Mouse (Mus musculus) C2C12 (cell line): ENCODE data around the gene Gng7. TPM values are rescaled to one million over a fixed set of nuclear protein-coding genes. Genes with fewer than 3 reads are reported as not detected.

Source experiments
- H3K27me3 ChIP-seq: one replicate; pipeline ENCODE4 v1.6.1; 2011; ENCODE audit not compliant: control insufficient read depth, insufficient read depth, insufficient read length
- H3K36me3 ChIP-seq: one replicate; pipeline ENCODE4 v1.6.1; 2011; ENCODE audit not compliant: control insufficient read depth, insufficient read depth
- H3K4me3 ChIP-seq: one replicate; pipeline ENCODE4 v1.5.1; 2011; ENCODE audit warnings: mild to moderate bottlenecking, control low read depth; ENCODE audit not compliant: poor library complexity, insufficient read depth, severe bottlenecking
- H3K79me2 ChIP-seq: one replicate; pipeline ENCODE4 v1.6.1; 2011; ENCODE audit not compliant: control insufficient read depth, insufficient read depth
- H3K79me3 ChIP-seq: one replicate; pipeline ENCODE4 v1.6.1; 2011; ENCODE audit warnings: low read depth, control low read depth
- H3ac ChIP-seq: one replicate; pipeline ENCODE3; 2011; ENCODE audit warnings: low read depth; ENCODE audit not compliant: control insufficient read depth, insufficient read length
- CEBPB ChIP-seq: IDR thresholded peaks from one replicate; pipeline ENCODE4 v1.6.1; 2011; ENCODE audit warnings: low read depth, mild to moderate bottlenecking, control low read depth, moderate library complexity
- CTCF ChIP-seq: IDR thresholded peaks from one replicate; pipeline ENCODE4 v1.5.1; 2011; ENCODE audit not compliant: control insufficient read depth, insufficient read depth, insufficient read length
- FOSL1 ChIP-seq: IDR thresholded peaks from one replicate; pipeline ENCODE4 v1.8.0; 2011; ENCODE audit warnings: mild to moderate bottlenecking, low read length; ENCODE audit not compliant: poor library complexity, insufficient read depth, severe bottlenecking
- MAX ChIP-seq: IDR thresholded peaks from one replicate; pipeline ENCODE4 v1.6.1; 2011; ENCODE audit warnings: mild to moderate bottlenecking, control low read depth
- MYOD1 ChIP-seq: IDR thresholded peaks from one replicate; pipeline ENCODE4 v1.6.1; 2011; ENCODE audit warnings: low read depth; ENCODE audit not compliant: control insufficient read depth, insufficient read length
- MYOG ChIP-seq: IDR thresholded peaks from one replicate; pipeline ENCODE4 v1.6.1; 2011; ENCODE audit not compliant: control insufficient read depth, insufficient read length; ENCODE audit errors: extremely low read depth
- USF1 ChIP-seq: IDR thresholded peaks from one replicate; pipeline ENCODE4 v1.6.1; 2011; ENCODE audit warnings: low read depth, mild to moderate bottlenecking, control low read depth, moderate library complexity
- polyA plus RNA-seq: library from polyadenylated mRNA; unstranded; fragments of >200 nt; fragmentation: generic; extraction: Trizol; gene quantifications from one replicate; pipeline ENCODE4 v1.2.1, GENCODE M21; 2012; ENCODE audit warnings: missing spikeins

Gng7 gene
- polyA plus RNA-seq, 1 experiment, result 0.25 TPM

DNA sequence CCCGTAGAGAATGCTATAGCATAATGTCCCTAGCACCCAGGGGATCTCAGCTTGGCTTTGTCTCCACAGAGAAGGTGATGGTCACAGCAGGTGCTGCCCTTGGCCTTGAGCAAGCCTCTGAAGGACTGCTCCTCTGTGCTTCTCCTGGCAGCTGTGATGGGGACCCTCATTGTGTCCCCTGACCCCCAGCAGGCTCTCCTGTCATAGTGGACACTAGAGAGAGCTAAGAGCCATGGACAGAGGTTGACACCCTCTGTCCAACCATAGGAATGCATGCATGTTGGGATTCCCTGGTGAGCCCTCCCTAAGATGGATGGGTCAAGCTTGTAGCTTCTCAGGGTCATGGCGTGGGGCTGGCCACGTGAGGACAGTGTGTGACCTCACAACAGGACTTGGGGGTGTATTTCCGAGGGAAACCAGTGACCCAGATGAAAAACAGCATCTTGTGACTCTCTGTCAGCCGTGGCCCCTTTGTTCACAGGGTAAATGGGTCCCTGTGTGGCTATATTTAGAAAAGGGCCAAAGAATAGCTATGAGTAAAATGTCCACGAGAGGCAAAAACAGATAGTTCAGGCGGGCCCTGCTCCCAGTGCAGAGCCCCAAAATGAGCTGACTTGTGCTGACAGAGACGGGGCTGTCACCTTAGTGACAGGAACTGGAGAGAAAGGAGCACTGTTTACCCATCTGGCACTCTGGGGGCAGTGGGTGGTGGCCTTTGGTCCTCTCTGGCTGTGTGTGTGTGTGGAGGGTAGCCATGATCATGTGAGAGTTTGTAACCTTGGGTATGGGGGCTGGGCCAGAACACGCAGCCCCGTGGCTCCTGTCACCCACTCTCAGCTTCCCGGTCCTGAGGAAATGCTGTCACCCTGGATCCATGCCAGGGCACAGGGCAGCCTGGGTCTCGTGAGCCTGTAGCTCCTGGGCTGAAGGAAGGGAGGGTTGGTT is 51.4 kb downstream of the Gng7 start:
- H3K4me3 ChIP-seq, result no peak overlapping the region
- TF ChIP-seq FOSL1 (no peak), MAX (no peak), MYOD1 (no peak), USF1 (no peak), CEBPB (no peak), MYOG (no peak), CTCF (no peak)
- H3K79me3 ChIP-seq, result no peaks in the 10 kb centered on the region
- H3K36me3 ChIP-seq, result no peaks in the 10 kb centered on the region
- no peak overlapping the region for H3ac ChIP-seq
- no peaks in the 10 kb centered on the region for H3K79me2 ChIP-seq
- no peaks in the 10 kb centered on the region for H3K27me3 ChIP-seq

DNA sequence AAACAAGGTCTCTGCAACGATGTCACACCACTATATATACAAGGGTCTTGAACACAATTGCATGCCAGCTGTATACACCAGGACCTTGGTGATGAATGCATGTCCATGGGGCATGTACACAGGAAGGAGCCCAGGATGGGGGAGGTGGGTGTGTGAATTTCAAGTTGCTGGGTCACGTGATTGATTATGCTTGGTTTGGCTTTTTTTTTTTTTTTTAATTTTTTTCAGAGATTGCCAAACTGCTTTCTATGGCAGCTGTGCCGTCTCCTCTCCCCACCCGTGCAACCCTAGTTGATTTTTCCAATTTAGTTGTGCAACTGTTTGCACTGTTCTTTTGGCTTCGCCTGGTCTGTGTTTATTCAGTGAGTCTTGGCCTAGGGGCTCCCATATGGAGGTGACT is 52.2 kb downstream of the Gng7 start:
- H3K79me3 ChIP-seq, result no peaks in the 10 kb centered on the region
- H3K36me3 ChIP-seq, result no peaks in the 10 kb centered on the region
- no peaks in the 10 kb centered on the region for H3K27me3 ChIP-seq
- H3K4me3 ChIP-seq, result no peak overlapping the region
- H3K79me2 ChIP-seq, result no peaks in the 10 kb centered on the region
- no peak overlapping the region for H3ac ChIP-seq
- TF ChIP-seq MYOD1, result no peak
- no peak for TF ChIP-seq CEBPB
- TF ChIP-seq USF1, result no peak
- no peak for TF ChIP-seq CTCF
- TF ChIP-seq MYOG, result no peak
- TF ChIP-seq FOSL1, result no peak
- TF ChIP-seq MAX, result no peak

DNA sequence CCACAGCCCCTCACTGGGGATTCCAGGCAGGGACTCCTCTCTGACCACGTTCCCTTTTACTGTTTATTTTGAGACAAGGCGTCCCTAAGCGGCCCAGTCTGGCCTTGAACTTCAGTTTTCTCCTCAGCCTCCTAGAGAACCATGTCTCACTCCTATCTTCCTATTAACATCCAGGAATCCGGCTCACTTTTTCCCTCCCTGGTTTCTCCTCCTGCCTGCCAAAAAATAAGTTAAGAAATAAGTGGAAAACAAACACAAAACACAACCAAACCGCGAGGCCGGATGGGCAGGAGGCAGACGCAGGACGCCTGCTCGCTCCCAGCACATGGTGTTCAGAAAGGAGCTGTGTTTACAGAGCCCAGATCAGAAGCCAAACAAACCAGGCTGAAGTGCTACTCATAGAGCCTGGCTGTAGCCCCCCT is 52.7 kb downstream of the Gng7 start:
- Histone ChIP-seq H3K36me3 (no peaks in the 10 kb centered on the region), H3K4me3 (no peak overlapping the region), H3K79me2 (no peaks in the 10 kb centered on the region), H3K27me3 (no peaks in the 10 kb centered on the region), H3K79me3 (no peaks in the 10 kb centered on the region), H3ac (no peak overlapping the region)
- no peak for TF ChIP-seq CEBPB
- TF ChIP-seq MAX, result no peak
- no peak for TF ChIP-seq MYOD1
- TF ChIP-seq FOSL1, result no peak
- no peak for TF ChIP-seq USF1
- TF ChIP-seq CTCF, result no peak
- TF ChIP-seq MYOG, result no peak

DNA sequence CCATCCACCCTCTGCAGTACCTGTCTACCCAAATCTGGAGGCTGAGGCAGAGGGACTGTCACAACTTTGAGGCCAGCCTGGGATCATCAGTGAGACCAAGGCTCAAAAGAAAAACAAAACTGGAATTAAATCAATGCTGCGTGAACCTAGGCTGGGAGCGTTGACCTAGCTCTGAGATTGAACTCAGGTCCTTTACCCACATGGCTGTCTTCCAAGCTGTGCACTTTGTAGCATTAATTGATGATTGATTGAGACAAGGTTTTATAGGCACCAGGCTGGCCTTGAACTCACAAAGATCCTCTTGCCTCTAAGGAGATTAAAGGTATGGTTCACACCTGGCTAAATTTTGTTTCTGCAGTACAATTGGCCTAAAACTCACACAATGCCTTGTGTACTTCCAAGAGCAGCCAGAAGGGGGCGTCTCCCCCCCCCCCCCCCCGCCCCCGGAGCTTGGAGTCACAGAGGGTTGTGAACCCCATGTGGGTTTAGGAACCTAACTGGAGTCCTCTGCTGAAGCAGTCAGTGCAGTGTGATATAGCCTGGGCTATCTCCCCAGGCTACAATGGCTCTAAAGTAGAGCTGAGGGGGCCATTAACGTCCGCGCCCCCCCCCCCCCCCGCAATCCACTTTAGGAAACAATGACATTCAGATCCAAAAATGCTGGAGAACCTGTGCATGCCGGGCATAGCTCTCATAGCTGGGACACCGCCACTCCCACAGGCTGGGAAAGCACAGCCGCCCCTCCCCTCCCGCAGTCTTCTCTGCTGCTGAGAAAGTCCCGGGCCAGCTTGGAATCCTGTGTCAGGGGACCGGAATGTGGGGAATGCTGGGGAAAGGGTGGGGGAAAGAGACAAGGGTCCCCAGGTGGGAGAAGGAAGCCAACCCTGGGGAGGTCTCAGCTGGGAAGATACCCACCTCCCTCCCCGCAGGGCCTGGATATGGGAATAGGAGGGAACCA is 53.9 kb downstream of the Gng7 start:
- peak overlapping the region; percentile 10 for H3ac ChIP-seq
- no peaks in the 10 kb centered on the region for H3K36me3 ChIP-seq
- H3K79me3 ChIP-seq, result no peaks in the 10 kb centered on the region
- no peak overlapping the region for H3K4me3 ChIP-seq
- no peaks in the 10 kb centered on the region for H3K27me3 ChIP-seq
- H3K79me2 ChIP-seq, result no peaks in the 10 kb centered on the region
- TF ChIP-seq MYOD1 (peak; percentile 44), MYOG (no peak), USF1 (no peak)

DNA sequence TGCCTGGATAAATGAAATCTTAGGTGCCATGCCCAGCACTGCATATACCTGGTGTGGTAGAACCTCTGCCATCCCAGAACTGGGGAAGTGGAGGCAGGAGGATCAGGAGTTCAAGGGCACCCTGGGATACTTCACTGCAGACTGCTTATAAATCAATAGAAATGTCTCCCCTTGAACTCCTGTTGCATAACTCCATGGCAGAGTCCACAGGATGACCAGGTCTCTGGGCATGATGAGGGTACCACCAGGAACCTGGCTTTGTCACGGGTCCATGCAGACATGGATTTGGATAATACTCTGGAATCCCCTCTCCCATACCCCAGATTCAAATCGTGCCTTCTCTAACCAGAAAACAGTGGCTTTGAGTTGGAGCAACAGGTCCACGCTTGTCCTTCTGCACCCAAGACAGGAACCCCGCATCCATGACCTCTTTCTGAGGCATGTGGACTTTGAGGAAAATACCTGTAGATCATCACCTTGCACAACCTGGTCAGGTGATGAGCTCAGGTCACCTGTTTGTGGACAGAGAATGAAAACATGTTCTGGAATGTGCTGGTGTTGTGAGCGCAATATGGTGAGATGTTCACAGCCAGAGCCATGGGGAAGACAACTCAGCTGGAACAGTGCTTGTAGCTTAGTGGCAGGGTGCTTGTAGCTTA is 55.6 kb downstream of the Gng7 start:
- H3K4me3 ChIP-seq, result no peak overlapping the region
- no peaks in the 10 kb centered on the region for H3K79me2 ChIP-seq
- H3K36me3 ChIP-seq, result no peaks in the 10 kb centered on the region
- no peak overlapping the region for H3ac ChIP-seq
- H3K79me3 ChIP-seq, result no peaks in the 10 kb centered on the region
- no peaks in the 10 kb centered on the region for H3K27me3 ChIP-seq
- TF ChIP-seq USF1 (no peak), FOSL1 (no peak), MYOG (no peak)
